Mouse (Mus musculus) ovary, adult 2 months (tissue): ENCODE results near the gene Olfr835. TPM values are rescaled to one million over a fixed set of nuclear protein-coding genes. Genes with fewer than 3 reads are reported as not detected.

Experiments used
- polyA plus RNA-seq: library from polyadenylated mRNA; depleted of rRNA; stranded (reverse); fragments of >200 nt; gene quantifications from 2 replicates; pipeline ENCODE4 v1.2.3, GENCODE M21; 2012; rRNA removed

Gene Olfr835
- not detected in 2 replicates for polyA plus RNA-seq

GRCm38 (mm10) chr9:19032435-19032834, at the start of gene Olfr835:
Olfr835 (plus strand) TSS chr9:19032735.

GRCm38 (mm10) chr9:18987690-18988089, 44.8 kb upstream of the Olfr835 start, which contains the start of gene Olfr834:
Olfr834 (plus strand) TSS chr9:18987990.

Other genes with a start within 250 kb of the Olfr835 start
- gene Olfr828, start 213.2 kb upstream of the Olfr835 start, polyA plus RNA-seq, result not detected in 2 replicates
- gene Olfr829, start 177.8 kb upstream of the Olfr835 start, polyA plus RNA-seq, result not detected in 2 replicates
- not detected in 2 replicates for gene Olfr830, start 158.0 kb upstream of the Olfr835 start, polyA plus RNA-seq
- not detected in 2 replicates for gene Olfr832, start 95.6 kb upstream of the Olfr835 start, polyA plus RNA-seq
- gene Olfr834, start 44.7 kb upstream of the Olfr835 start, polyA plus RNA-seq, result not detected in 2 replicates
- gene Olfr836, start 87.6 kb downstream of the Olfr835 start, polyA plus RNA-seq, result not detected in 2 replicates
- not detected in 2 replicates for gene Olfr837, start 103.6 kb downstream of the Olfr835 start, polyA plus RNA-seq
- not detected in 2 replicates for gene Olfr839-ps1, start 144.6 kb downstream of the Olfr835 start, polyA plus RNA-seq
- gene Olfr843, start 219.3 kb downstream of the Olfr835 start, polyA plus RNA-seq, result not detected in 2 replicates